In genomic region chr7:16988405-16988804, GRCm38 (mm10) we compare ENCODE assay signal across 9 mouse cellular contexts. TPM values are rescaled to one million over a fixed set of nuclear protein-coding genes. Genes with fewer than 3 reads are reported as not detected.
DNase-seq lines count a peak whose midpoint lies in the region; ATAC-seq lines count a peak whose summit lies in the region.
"Had no signal": no experiment of that assay in that cellular context is flagged by ENCODE, and none has a peak within 500 bp of the region (broad histone marks: within the 10 kb centered on the region; RNA-seq: fewer than 3 reads in every experiment).

No protein-coding gene starts in this region.

- intact Hi-C loops in left cerebral cortex, postnatal 36 days (cut with DNase I): no loop called here

- WGBS in embryonic facial prominence, embryonic 12.5 days: 28% methylated on average over 3 of the region's 3 CpGs
- WGBS in hindbrain, embryonic 12.5 days: 44% methylated on average over 3 of the region's 3 CpGs
- 65% methylated on average over 3 of the region's 3 CpGs for WGBS in midbrain, embryonic 12.5 days
- WGBS in liver, embryonic 11.5 days: 66% methylated on average over 3 of the region's 3 CpGs

- H3K9ac ChIP-seq in embryonic facial prominence, embryonic 12.5 days: no peak overlapping the region
- no peak overlapping the region for H3K9ac ChIP-seq in hindbrain, embryonic 12.5 days
- H3K9ac ChIP-seq in midbrain, embryonic 12.5 days (replicated peaks): no peak overlapping the region
- H3K9ac ChIP-seq in liver, embryonic 11.5 days (ENCODE audit: low read depth, low read length): no peak overlapping the region

- ATAC-seq in embryonic facial prominence, embryonic 12.5 days (ENCODE audit: insufficient number of reproducible peaks, insufficient read depth, low FRiP score, low TSS enrichment): no peak
- ATAC-seq in hindbrain, embryonic 12.5 days (ENCODE audit: low FRiP score): no peak
- ATAC-seq in midbrain, embryonic 12.5 days (ENCODE audit: low FRiP score, low read depth): no peak
- ATAC-seq in granulocyte monocyte progenitor cell, adult 5-6 weeks (replicated peaks; ENCODE audit: poor library complexity, severe bottlenecking): no peak
- ATAC-seq in liver, embryonic 11.5 days (replicated peaks; ENCODE audit: low FRiP score): no peak

- peak; percentile 44 for DNase-seq in gastrocnemius, adult 18-20 months (ENCODE audit: low spot score)
- DNase-seq in gastrocnemius, adult 8-10 months (ENCODE audit: low spot score in 2 of 2): no peak
- DNase-seq in liver, embryonic 11.5 days (ENCODE audit: low spot score): no peak
- no peak for DNase-seq in left cerebral cortex, postnatal 36 days (ENCODE audit: low spot score in 2 of 2)

- no peaks in the 10 kb centered on the region for H3K36me3 ChIP-seq in embryonic facial prominence, embryonic 12.5 days
- no peaks in the 10 kb centered on the region for H3K36me3 ChIP-seq in hindbrain, embryonic 12.5 days
- H3K36me3 ChIP-seq in midbrain, embryonic 12.5 days: no peaks in the 10 kb centered on the region
- H3K36me3 ChIP-seq in liver, embryonic 11.5 days (ENCODE audit: control insufficient read depth, insufficient read depth, low read length): no peaks in the 10 kb centered on the region

- H3K9me3 ChIP-seq in embryonic facial prominence, embryonic 12.5 days: no peaks in the 10 kb centered on the region
- no peaks in the 10 kb centered on the region for H3K9me3 ChIP-seq in hindbrain, embryonic 12.5 days (replicated peaks)
- 0 out of 2 replicates have a peak, but pooled peaks cover 3% of the 10 kb centered on the region for H3K9me3 ChIP-seq in midbrain, embryonic 12.5 days
- no peaks in the 10 kb centered on the region for H3K9me3 ChIP-seq in liver, embryonic 11.5 days (ENCODE audit: control insufficient read depth, low read length)

- H3K27me3 ChIP-seq in embryonic facial prominence, embryonic 12.5 days: no peaks in the 10 kb centered on the region
- H3K27me3 ChIP-seq in hindbrain, embryonic 12.5 days: no peaks in the 10 kb centered on the region
- H3K27me3 ChIP-seq in midbrain, embryonic 12.5 days: no peaks in the 10 kb centered on the region
- H3K27me3 ChIP-seq in liver, embryonic 11.5 days (replicated peaks; ENCODE audit: control insufficient read depth, insufficient read depth, low read length): no peaks in the 10 kb centered on the region

- H3K4me3 ChIP-seq in embryonic facial prominence, embryonic 12.5 days: no peak overlapping the region
- H3K4me3 ChIP-seq in hindbrain, embryonic 12.5 days: no peak overlapping the region
- H3K4me3 ChIP-seq in midbrain, embryonic 12.5 days: no peak overlapping the region
- no peak overlapping the region for H3K4me3 ChIP-seq in liver, embryonic 11.5 days (ENCODE audit: low read depth, low read length)

- H3K4me1 ChIP-seq in embryonic facial prominence, embryonic 12.5 days: peaks cover 48% of the 10 kb centered on the region
- peaks cover 52% of the 10 kb centered on the region for H3K4me1 ChIP-seq in hindbrain, embryonic 12.5 days
- H3K4me1 ChIP-seq in midbrain, embryonic 12.5 days: peaks cover 56% of the 10 kb centered on the region
- peaks cover 15% of the 10 kb centered on the region for H3K4me1 ChIP-seq in liver, embryonic 11.5 days (replicated peaks; ENCODE audit: control insufficient read depth, insufficient read depth, low read length)

- no peak overlapping the region for H3K4me2 ChIP-seq in embryonic facial prominence, embryonic 12.5 days (replicated peaks)
- no peak overlapping the region for H3K4me2 ChIP-seq in hindbrain, embryonic 12.5 days (replicated peaks)
- no peak overlapping the region for H3K4me2 ChIP-seq in midbrain, embryonic 12.5 days (replicated peaks)
- no peak overlapping the region for H3K4me2 ChIP-seq in liver, embryonic 11.5 days

- H3K27ac ChIP-seq in embryonic facial prominence, embryonic 12.5 days: peak overlapping the region; percentile 67; the same call in 1 of the 2 replicates
- peak overlapping the region; percentile 85 for H3K27ac ChIP-seq in hindbrain, embryonic 12.5 days
- H3K27ac ChIP-seq in midbrain, embryonic 12.5 days (replicated peaks): peak overlapping the region; percentile 85
- H3K27ac ChIP-seq in liver, embryonic 11.5 days (ENCODE audit: low read depth, low read length): no peak overlapping the region
- H3K27ac ChIP-seq: macrophage had no signal

RNA-seq across cellular contexts. Expression of gene Ccdc8, which starts 4.1 kb away (rescaled TPM):
- total RNA-seq in gastrocnemius, adult 18-20 months (2021): under 1 TPM; 0.94 to 0.97 TPM
- under 1 TPM; 0.60 to 0.94 (median 0.76) TPM for total RNA-seq in gastrocnemius, adult 8-10 months (2022)
- polyA plus RNA-seq in embryonic facial prominence, embryonic 12.5 days (2016; fragmentation: Nextera tagmentation; extraction: Ambion mirVana): 21.6 and 26.2 TPM in 2 replicates
- 9.2 and 10.4 TPM in 2 replicates for polyA plus RNA-seq in hindbrain, embryonic 12.5 days (2016; fragmentation: Nextera tagmentation; extraction: Ambion mirVana)
- polyA plus RNA-seq in midbrain, embryonic 12.5 days (2016; fragmentation: Nextera tagmentation; extraction: Ambion mirVana): 7.0 and 12.6 TPM in 2 replicates
- 4.6 and 4.9 TPM in 2 replicates for total RNA-seq in granulocyte monocyte progenitor cell, adult 5-6 weeks (2014; fragmentation: Nextera tagmentation)
- 4.8 and 6.5 TPM in 2 replicates for total RNA-seq in granulocyte monocyte progenitor cell, adult 5-6 weeks (2017)
- polyA plus RNA-seq in liver, embryonic 11.5 days (2014; fragmentation: Nextera tagmentation; extraction: Ambion mirVana): 13.2 and 13.5 TPM in 2 replicates
- 1 to 10 TPM; 2.1 to 2.3 TPM for total RNA-seq in left cerebral cortex, postnatal 36 days (2021)

RNA-seq across cellular contexts. Expression of gene Gm42372, which starts 5.5 kb away (rescaled TPM):
- total RNA-seq in gastrocnemius, adult 18-20 months (2021): not detected
- not detected for total RNA-seq in gastrocnemius, adult 8-10 months (2022)
- 0.36 and 0.41 TPM in 2 replicates for polyA plus RNA-seq in embryonic facial prominence, embryonic 12.5 days (2016; fragmentation: Nextera tagmentation; extraction: Ambion mirVana)
- polyA plus RNA-seq in hindbrain, embryonic 12.5 days (2016; fragmentation: Nextera tagmentation; extraction: Ambion mirVana): 1.0 and 1.7 TPM in 2 replicates
- 1.7 and 1.8 TPM in 2 replicates for polyA plus RNA-seq in midbrain, embryonic 12.5 days (2016; fragmentation: Nextera tagmentation; extraction: Ambion mirVana)
- 0.09 TPM in 1 of 2 replicates, not detected in the other for total RNA-seq in granulocyte monocyte progenitor cell, adult 5-6 weeks (2014; fragmentation: Nextera tagmentation)
- 0.04 TPM in 1 of 2 replicates, not detected in the other for total RNA-seq in granulocyte monocyte progenitor cell, adult 5-6 weeks (2017)
- polyA plus RNA-seq in liver, embryonic 11.5 days (2014; fragmentation: Nextera tagmentation; extraction: Ambion mirVana): 0.15 and 0.16 TPM in 2 replicates
- total RNA-seq in left cerebral cortex, postnatal 36 days (2021): 10 to 100 TPM; 59.7 to 61.7 TPM
- polyA plus RNA-seq: macrophage had no signal

RNA-seq across cellular contexts. Expression of gene Pnmal1, which starts 28.9 kb away (rescaled TPM):
- total RNA-seq in gastrocnemius, adult 18-20 months (2021): not detected
- total RNA-seq in gastrocnemius, adult 8-10 months (2022): under 1 TPM in 1 of 4 experiments, not detected in 3; 0.07 TPM
- 2.8 and 3.6 TPM in 2 replicates for polyA plus RNA-seq in embryonic facial prominence, embryonic 12.5 days (2016; fragmentation: Nextera tagmentation; extraction: Ambion mirVana)
- polyA plus RNA-seq in hindbrain, embryonic 12.5 days (2016; fragmentation: Nextera tagmentation; extraction: Ambion mirVana): 24.0 and 27.3 TPM in 2 replicates
- 28.8 and 34.8 TPM in 2 replicates for polyA plus RNA-seq in midbrain, embryonic 12.5 days (2016; fragmentation: Nextera tagmentation; extraction: Ambion mirVana)
- total RNA-seq in granulocyte monocyte progenitor cell, adult 5-6 weeks (2014; fragmentation: Nextera tagmentation): not detected in 2 replicates
- total RNA-seq in granulocyte monocyte progenitor cell, adult 5-6 weeks (2017): not detected in 2 replicates
- polyA plus RNA-seq in liver, embryonic 11.5 days (2014; fragmentation: Nextera tagmentation; extraction: Ambion mirVana): 0.18 and 0.52 TPM in 2 replicates
- total RNA-seq in left cerebral cortex, postnatal 36 days (2021): 100 to 1,000 TPM; 109 to 111 TPM
- polyA plus RNA-seq: macrophage had no signal

RNA-seq across cellular contexts. Expression of gene Ppp5c, which starts 39.3 kb away (rescaled TPM):
- 10 to 100 TPM; 62.4 to 63.0 TPM for total RNA-seq in gastrocnemius, adult 18-20 months (2021)
- 10 to 100 TPM; 53.5 to 62.3 (median 60.6) TPM for total RNA-seq in gastrocnemius, adult 8-10 months (2022)
- 110 TPM in 2 replicates for polyA plus RNA-seq in embryonic facial prominence, embryonic 12.5 days (2016; fragmentation: Nextera tagmentation; extraction: Ambion mirVana)
- 101 and 102 TPM in 2 replicates for polyA plus RNA-seq in hindbrain, embryonic 12.5 days (2016; fragmentation: Nextera tagmentation; extraction: Ambion mirVana)
- 102 TPM in 2 replicates for polyA plus RNA-seq in midbrain, embryonic 12.5 days (2016; fragmentation: Nextera tagmentation; extraction: Ambion mirVana)
- 96.2 and 123 TPM in 2 replicates for total RNA-seq in granulocyte monocyte progenitor cell, adult 5-6 weeks (2014; fragmentation: Nextera tagmentation)
- total RNA-seq in granulocyte monocyte progenitor cell, adult 5-6 weeks (2017): 81.0 and 89.8 TPM in 2 replicates
- polyA plus RNA-seq in liver, embryonic 11.5 days (2014; fragmentation: Nextera tagmentation; extraction: Ambion mirVana): 124 and 128 TPM in 2 replicates
- 100 to 1,000 TPM; 159 to 168 TPM for total RNA-seq in left cerebral cortex, postnatal 36 days (2021)

RNA-seq across cellular contexts. Expression of gene Pnmal2, which starts 43.9 kb away (rescaled TPM):
- total RNA-seq in gastrocnemius, adult 18-20 months (2021): under 1 TPM; 0.50 to 0.64 TPM
- under 1 TPM; 0.24 to 0.76 (median 0.41) TPM for total RNA-seq in gastrocnemius, adult 8-10 months (2022)
- polyA plus RNA-seq in embryonic facial prominence, embryonic 12.5 days (2016; fragmentation: Nextera tagmentation; extraction: Ambion mirVana): 15.9 and 16.6 TPM in 2 replicates
- 55.6 and 60.3 TPM in 2 replicates for polyA plus RNA-seq in hindbrain, embryonic 12.5 days (2016; fragmentation: Nextera tagmentation; extraction: Ambion mirVana)
- polyA plus RNA-seq in midbrain, embryonic 12.5 days (2016; fragmentation: Nextera tagmentation; extraction: Ambion mirVana): 49.3 and 55.3 TPM in 2 replicates
- not detected in 2 replicates for total RNA-seq in granulocyte monocyte progenitor cell, adult 5-6 weeks (2014; fragmentation: Nextera tagmentation)
- total RNA-seq in granulocyte monocyte progenitor cell, adult 5-6 weeks (2017): 0.04 TPM in 1 of 2 replicates, not detected in the other
- polyA plus RNA-seq in liver, embryonic 11.5 days (2014; fragmentation: Nextera tagmentation; extraction: Ambion mirVana): 0.58 and 0.80 TPM in 2 replicates
- total RNA-seq in left cerebral cortex, postnatal 36 days (2021): 100 to 1,000 TPM; 249 to 288 TPM
- polyA plus RNA-seq: macrophage had no signal

Comparison
In these comparisons a context has a peak if more than half of its experiments do, and no peak if none do; other contexts are left out.
1. RNA of gene Gm42372, which starts 5.5 kb away (total RNA-seq): 59.7 to 61.7 TPM in left cerebral cortex, postnatal 36 days; 0.04 to 0.09 TPM in granulocyte monocyte progenitor cell, adult 5-6 weeks, not detected in gastrocnemius, adult 18-20 months and not detected in gastrocnemius, adult 8-10 months; every median in the first group is over 10 times any median in the second.
2. RNA of gene Pnmal1, which starts 28.9 kb away (total RNA-seq): 109 to 111 TPM in left cerebral cortex, postnatal 36 days; 0.07 TPM in gastrocnemius, adult 8-10 months, not detected in gastrocnemius, adult 18-20 months and not detected in granulocyte monocyte progenitor cell, adult 5-6 weeks; every median in the first group is over 100 times any median in the second.